Comparison of ENCODE assay signal across 9 mouse cellular contexts in genomic region chr17:5911591-5911990, GRCm38 (mm10). TPM values are rescaled to one million over a fixed set of nuclear protein-coding genes. Genes with fewer than 3 reads are reported as not detected.
A peak's percentile ranks its signal among the peaks of the same experiment; 100 is the strongest.
DNase-seq lines count a peak whose midpoint lies in the region; ATAC-seq lines count a peak whose summit lies in the region.
"Had no signal": no experiment of that assay in that cellular context is flagged by ENCODE, and none has a peak within 500 bp of the region (broad histone marks: within the 10 kb centered on the region; RNA-seq: fewer than 3 reads in every experiment).

No protein-coding gene starts in this region.

- no peak overlapping the region for H3K27ac ChIP-seq in midbrain, embryonic 14.5 days (replicated peaks; ENCODE audit: low read depth, low read length)
- H3K27ac ChIP-seq in midbrain, embryonic 10.5 days (replicated peaks) = no peak overlapping the region
- H3K27ac ChIP-seq: gastrocnemius, adult 2 months had no signal

- H3K4me1 ChIP-seq in midbrain, embryonic 14.5 days (ENCODE audit: control insufficient read depth, insufficient read depth, low read length) = no peaks in the 10 kb centered on the region
- peaks cover 8% of the 10 kb centered on the region; the same call in 1 of the 2 replicates for H3K4me1 ChIP-seq in midbrain, embryonic 10.5 days

- H3K27me3 ChIP-seq in midbrain, embryonic 14.5 days (ENCODE audit: control insufficient read depth, insufficient read depth, low read length) = no peaks in the 10 kb centered on the region
- no peaks in the 10 kb centered on the region for H3K27me3 ChIP-seq in midbrain, embryonic 10.5 days (ENCODE audit: low read depth, poor library complexity, severe bottlenecking)

- 82% methylated on average over 12 of the region's 12 CpGs for WGBS in midbrain, embryonic 14.5 days
- 75% methylated on average over 12 of the region's 12 CpGs for WGBS in midbrain, embryonic 10.5 days

- no peak overlapping the region for H3K4me3 ChIP-seq in midbrain, embryonic 14.5 days (replicated peaks; ENCODE audit: low read depth, low read length)
- H3K4me3 ChIP-seq in midbrain, embryonic 10.5 days = no peak overlapping the region
- H3K4me3 ChIP-seq: gastrocnemius, adult 2 months had no signal

- H3K9me3 ChIP-seq in midbrain, embryonic 14.5 days (ENCODE audit: control insufficient read depth, low read length) = no peaks in the 10 kb centered on the region
- no peaks in the 10 kb centered on the region for H3K9me3 ChIP-seq in midbrain, embryonic 10.5 days (replicated peaks)

- H3K36me3 ChIP-seq in midbrain, embryonic 14.5 days (ENCODE audit: control insufficient read depth, insufficient read depth, low read length) = no peaks in the 10 kb centered on the region
- H3K36me3 ChIP-seq in midbrain, embryonic 10.5 days = peaks cover 8% of the 10 kb centered on the region; the same call in 1 of the 2 replicates

- H3K4me2 ChIP-seq in midbrain, embryonic 14.5 days (ENCODE audit: low read length) = no peak overlapping the region

- DNase-seq in midbrain, embryonic 14.5 days = peak; percentile 26
- DNase-seq in midbrain, embryonic 10.5 days (ENCODE audit: low spot score) = no peak
- DNase-seq in layer of hippocampus, adult 18-20 months (ENCODE audit: low spot score in 2 of 2) = peak; percentile 28 to 58
- DNase-seq in left cerebral cortex, postnatal 10 days (ENCODE audit: extremely low spot score in 1 of 2, low spot score in 2 of 2) = peak; percentile 70 to 80
- peak; percentile 87 to 89 for DNase-seq in right cerebral cortex, postnatal 10 days (ENCODE audit: low spot score in 2 of 2)
- no peak for DNase-seq in urinary bladder, adult 2 months (ENCODE audit: low spot score)
- no peak for DNase-seq in spleen, adult 12 weeks (ENCODE audit: low spot score)
- DNase-seq: adrenal gland, postnatal 14 days; gastrocnemius, adult 2 months had no signal

- intact Hi-C loops in left cerebral cortex, postnatal 10 days (cut with DNase I) = no loop called here

- no peak overlapping the region for H3K9ac ChIP-seq in midbrain, embryonic 14.5 days (replicated peaks; ENCODE audit: low read length)

- no peak for ATAC-seq in midbrain, embryonic 14.5 days (ENCODE audit: low FRiP score, low TSS enrichment)

RNA-seq across cellular contexts. Expression of gene Synj2, which starts 29.5 kb away (rescaled TPM):
- 0.57 and 1.2 TPM in 2 replicates for polyA plus RNA-seq in midbrain, embryonic 14.5 days (2014; fragmentation: Nextera tagmentation; extraction: Ambion mirVana)
- polyA plus RNA-seq in midbrain, embryonic 10.5 days (2016; fragmentation: Nextera tagmentation; extraction: Ambion mirVana) = 0.88 and 1.3 TPM in 2 replicates
- total RNA-seq in layer of hippocampus, adult 18-20 months (2021) = 10 to 100 TPM; 71.8 to 73.5 TPM
- total RNA-seq in left cerebral cortex, postnatal 10 days (2021) = 10 to 100 TPM; 32.8 to 34.8 TPM
- polyA plus RNA-seq in urinary bladder, adult 2 months (2012; rRNA removed) = 17.3 and 22.7 TPM in 2 replicates

Comparison
In these comparisons a context has a peak if more than half of its experiments do, and no peak if none do; other contexts are left out.
1. DNase-seq: peak in midbrain, embryonic 14.5 days (single experiment), layer of hippocampus, adult 18-20 months (2 of 2), left cerebral cortex, postnatal 10 days (2 of 2) and right cerebral cortex, postnatal 10 days (2 of 2); none in midbrain, embryonic 10.5 days (single experiment), urinary bladder, adult 2 months (single experiment) and spleen, adult 12 weeks (single experiment).